Mouse (Mus musculus) heart, adult 2 months (tissue): ENCODE measurements around the gene Cmbl.

ENCODE experiments used
- CTCF ChIP-seq: fragments of 200-600 bp; IDR thresholded peaks from 2 replicates; pipeline ENCODE4 v1.8.1; 2022; ENCODE audit warnings: antibody characterized with exemption, mild to moderate bottlenecking, moderate library complexity
- POLR2A ChIP-seq: fragments of 200-500 bp; IDR thresholded peaks from 2 replicates; pipeline ENCODE4 v1.6.1; 2011; ENCODE audit warnings: mild to moderate bottlenecking, low read depth, low read length, control low read depth; ENCODE audit not compliant: insufficient read depth

- TF ChIP-seq POLR2A (no peak), CTCF (no peak)
Observed at GRCm38 (mm10) chr15:31567431-31567830, 2.2 kb downstream of the Cmbl start.
